Mouse (Mus musculus): Measurements from ENCODE around the gene Isoc2a. TPM values are rescaled to one million over a fixed set of nuclear protein-coding genes. Genes with fewer than 3 reads are reported as not detected.

The Isoc2a gene
- polyA plus RNA-seq, 1 experiment from 2014 or later = 0.58 TPM

DNA sequence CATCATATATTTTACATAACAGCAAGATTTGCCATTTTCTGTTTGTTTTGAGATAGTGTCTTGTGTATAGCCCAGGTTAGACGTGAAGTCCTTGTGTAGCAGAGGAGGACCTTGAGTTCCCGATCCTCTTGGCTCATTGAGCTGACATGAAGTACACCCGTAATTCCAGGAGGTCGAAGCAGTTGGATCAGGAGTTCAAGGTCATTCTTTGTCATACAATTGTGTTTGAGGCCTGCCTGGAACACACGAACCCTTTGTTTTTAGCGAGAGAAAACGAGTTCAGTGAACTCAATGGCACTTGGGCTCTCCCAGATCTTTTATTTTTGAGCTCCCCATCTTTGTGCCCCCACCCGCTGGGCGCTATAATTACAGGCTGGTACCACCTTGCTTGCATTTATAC, 25.5 kb downstream of the Isoc2a start:
- Histone ChIP-seq H3K4me1 (ENCODE audit: control insufficient read depth, insufficient read depth, low read length) (no peaks in the 10 kb centered on the region), H3K9me3 (ENCODE audit: control insufficient read depth, low read length) (no peaks in the 10 kb centered on the region), H3K27ac (ENCODE audit: low read depth, low read length) (no peak overlapping the region), H3K4me2 (ENCODE audit: low read depth, low read length) (no peak overlapping the region), H3K9ac (replicated peaks; ENCODE audit: low read depth, low read length) (no peak overlapping the region), H3K4me3 (ENCODE audit: low read depth, low read length) (no peak overlapping the region), H3K36me3 (ENCODE audit: control insufficient read depth, insufficient read depth, low read length) (no peaks in the 10 kb centered on the region), H3K27me3 (ENCODE audit: control insufficient read depth, insufficient read depth, low read length) (no peaks in the 10 kb centered on the region)
- ATAC-seq (ENCODE audit: low read depth) = no peak
- 80% methylated on average over 9 of the region's 9 CpGs for WGBS

GRCm38 (mm10) chr7:4906466-4906950, 29.6 kb downstream of the Isoc2a start, which contains the start of gene Gm36210:
Gene Gm36210, minus strand, starts transcription at chr7:4906516.
- Histone ChIP-seq H3K27me3 (ENCODE audit: control insufficient read depth, insufficient read depth, low read length) (no peaks in the 10 kb centered on the region), H3K4me3 (ENCODE audit: low read depth, low read length) (no peak within 1 kb of the TSS), H3K4me2 (ENCODE audit: low read depth, low read length) (no peak within 1 kb of the TSS), H3K4me1 (ENCODE audit: control insufficient read depth, insufficient read depth, low read length) (no peaks in the 10 kb centered on the region), H3K9ac (replicated peaks; ENCODE audit: low read depth, low read length) (no peak within 1 kb of the TSS), H3K36me3 (ENCODE audit: control insufficient read depth, insufficient read depth, low read length) (no peaks in the 10 kb centered on the region), H3K27ac (ENCODE audit: low read depth, low read length) (no peak within 1 kb of the TSS), H3K9me3 (ENCODE audit: control insufficient read depth, low read length) (no peaks in the 10 kb centered on the region)
- ATAC-seq (ENCODE audit: low read depth) = no peak
- 27% methylated on average over 9 of the region's 10 CpGs for WGBS

DNA sequence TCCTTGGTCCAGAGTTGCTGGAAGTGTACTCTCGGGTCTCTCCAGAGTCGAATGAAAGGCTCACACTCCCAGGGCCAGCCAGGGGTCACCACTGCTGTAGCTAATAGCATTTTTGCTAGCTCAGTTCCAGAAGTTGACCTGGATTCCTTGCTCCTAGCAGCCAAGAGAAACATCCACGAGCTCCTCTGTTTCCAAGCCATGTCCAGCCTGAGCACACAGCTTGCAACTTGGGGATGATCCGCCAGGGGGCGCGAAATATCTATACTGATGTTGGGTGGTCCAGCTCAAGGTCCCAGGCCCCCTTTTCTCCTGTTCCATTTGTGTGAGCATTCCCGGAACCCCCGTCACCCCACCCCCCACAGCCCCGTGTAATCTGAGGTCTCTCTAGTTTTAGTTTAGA, 34.6 kb downstream of the Isoc2a start:
- Histone ChIP-seq H3K4me2 (ENCODE audit: low read depth, low read length) (no peak overlapping the region), H3K4me3 (ENCODE audit: low read depth, low read length) (no peak overlapping the region)

GRCm38 (mm10) chr7:4912248-4912647, 35.3 kb downstream of the Isoc2a start:
- Histone ChIP-seq H3K4me2 (ENCODE audit: low read depth, low read length) (no peak overlapping the region), H3K4me3 (ENCODE audit: low read depth, low read length) (no peak overlapping the region), H3K9ac (replicated peaks; ENCODE audit: low read depth, low read length) (no peak overlapping the region), H3K27ac (ENCODE audit: low read depth, low read length) (no peak overlapping the region), H3K36me3 (ENCODE audit: control insufficient read depth, insufficient read depth, low read length) (no peaks in the 10 kb centered on the region), H3K9me3 (ENCODE audit: control insufficient read depth, low read length) (no peaks in the 10 kb centered on the region), H3K4me1 (ENCODE audit: control insufficient read depth, insufficient read depth, low read length) (peaks cover 12% of the 10 kb centered on the region), H3K27me3 (ENCODE audit: control insufficient read depth, insufficient read depth, low read length) (no peaks in the 10 kb centered on the region)
- 64% methylated on average over 5 of the region's 5 CpGs for WGBS
- no peak for ATAC-seq (ENCODE audit: low read depth)

More for the DNA sequence above, 34.6 kb downstream of the Isoc2a start:
- no peak for ATAC-seq (ENCODE audit: low read depth)
- no peak overlapping the region for H3K27ac ChIP-seq (ENCODE audit: low read depth, low read length)
- H3K9me3 ChIP-seq (ENCODE audit: control insufficient read depth, low read length) = no peaks in the 10 kb centered on the region
- H3K36me3 ChIP-seq (ENCODE audit: control insufficient read depth, insufficient read depth, low read length) = no peaks in the 10 kb centered on the region
- H3K9ac ChIP-seq (replicated peaks; ENCODE audit: low read depth, low read length) = no peak overlapping the region
- peaks cover 6% of the 10 kb centered on the region for H3K4me1 ChIP-seq (ENCODE audit: control insufficient read depth, insufficient read depth, low read length)
- H3K27me3 ChIP-seq (ENCODE audit: control insufficient read depth, insufficient read depth, low read length) = no peaks in the 10 kb centered on the region
- 47% methylated on average over 9 of the region's 9 CpGs for WGBS

DNA sequence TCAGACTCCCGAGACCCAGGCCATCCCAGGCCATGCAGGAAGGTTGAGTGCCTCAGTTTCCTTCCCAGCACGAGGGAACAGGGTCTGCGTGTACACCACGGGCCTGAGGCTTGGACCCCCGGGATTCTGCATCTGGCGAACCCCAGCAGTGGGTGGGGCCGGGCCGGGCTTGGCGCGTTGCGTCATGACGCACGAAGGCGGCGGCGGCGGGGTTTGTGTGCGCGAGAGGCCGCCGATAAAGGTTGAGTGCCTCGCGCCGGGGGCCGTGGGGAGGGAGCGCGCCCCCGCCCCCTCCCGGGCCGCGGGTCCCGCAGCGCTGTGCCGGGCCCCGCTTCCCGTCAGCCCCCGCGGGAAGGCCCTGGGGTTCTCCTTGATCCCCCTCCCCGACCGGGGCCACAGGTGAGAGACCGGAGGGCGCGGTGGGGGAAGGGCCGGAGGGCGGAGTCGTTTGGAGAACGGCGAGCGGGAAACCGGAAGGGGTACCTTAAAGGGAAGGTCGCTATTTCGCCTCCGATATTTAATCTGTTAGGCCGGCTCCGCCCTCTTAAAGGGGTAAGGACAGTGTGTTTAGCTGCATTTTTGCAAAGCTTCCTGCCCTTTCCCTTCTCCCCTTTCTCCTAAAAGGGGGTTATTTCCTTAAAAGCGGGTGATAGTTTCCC, 38.2 kb downstream of the Isoc2a start, which contains the start of gene Zfp628:
Gene Zfp628, plus strand, starts transcription at position 211 of the 659 bp plus-strand sequence.
- Histone ChIP-seq H3K9me3 (ENCODE audit: control insufficient read depth, low read length) (no peaks in the 10 kb centered on the region), H3K4me3 (ENCODE audit: low read depth, low read length) (peak within 1 kb of the TSS; percentile 69), H3K36me3 (ENCODE audit: control insufficient read depth, insufficient read depth, low read length) (peaks cover 13% of the 10 kb centered on the region), H3K4me1 (ENCODE audit: control insufficient read depth, insufficient read depth, low read length) (peaks cover 12% of the 10 kb centered on the region), H3K4me2 (ENCODE audit: low read depth, low read length) (peak within 1 kb of the TSS; percentile 86), H3K27ac (ENCODE audit: low read depth, low read length) (peak within 1 kb of the TSS; percentile 99), H3K27me3 (ENCODE audit: control insufficient read depth, insufficient read depth, low read length) (no peaks in the 10 kb centered on the region), H3K9ac (replicated peaks; ENCODE audit: low read depth, low read length) (peak within 1 kb of the TSS; percentile 87)
- peak; percentile 88 for ATAC-seq (ENCODE audit: low read depth)
- WGBS = under 1% methylated on average over 44 of the region's 56 CpGs

DNA sequence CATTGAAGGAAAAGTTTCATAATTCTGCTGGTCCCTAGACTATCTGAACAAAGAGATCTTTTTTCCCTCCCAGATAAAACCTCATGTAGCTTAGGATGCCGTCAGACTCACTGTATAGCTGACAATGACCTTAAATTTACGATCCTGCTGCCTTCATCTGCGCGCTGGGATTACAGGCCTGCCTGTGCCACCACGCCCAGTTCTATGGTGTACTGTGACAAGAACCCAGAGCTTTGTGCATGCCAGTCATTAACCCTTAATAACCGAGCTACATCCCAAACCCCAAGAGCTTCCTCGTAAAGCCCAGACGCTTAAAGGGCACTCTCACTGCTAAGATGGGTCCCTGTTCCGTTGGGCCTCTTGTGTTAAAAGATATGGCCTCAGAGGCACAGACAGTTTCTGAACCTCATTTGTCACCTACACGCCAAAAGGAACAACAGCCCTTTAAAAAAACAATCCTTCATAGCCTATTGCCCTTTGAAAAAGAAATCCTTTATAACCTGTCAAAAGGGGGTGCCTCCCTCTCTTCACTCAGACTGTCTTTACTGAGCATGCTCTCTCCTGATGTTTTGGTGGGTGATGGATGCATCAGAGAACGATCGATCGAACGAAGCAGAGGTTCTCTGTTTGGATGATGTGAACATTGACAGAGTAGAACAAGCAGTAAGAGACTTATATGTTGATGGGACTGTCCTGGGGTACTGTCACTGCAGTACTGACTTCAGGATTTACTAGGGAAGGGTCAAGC, 38.9 kb downstream of the Isoc2a start:
- Histone ChIP-seq H3K9me3 (ENCODE audit: control insufficient read depth, low read length) (no peaks in the 10 kb centered on the region), H3K27me3 (ENCODE audit: control insufficient read depth, insufficient read depth, low read length) (no peaks in the 10 kb centered on the region), H3K27ac (ENCODE audit: low read depth, low read length) (peak overlapping the region; percentile 99), H3K4me1 (ENCODE audit: control insufficient read depth, insufficient read depth, low read length) (peaks cover 12% of the 10 kb centered on the region), H3K4me3 (ENCODE audit: low read depth, low read length) (peak overlapping the region; percentile 69), H3K4me2 (ENCODE audit: low read depth, low read length) (peak overlapping the region; percentile 86), H3K36me3 (ENCODE audit: control insufficient read depth, insufficient read depth, low read length) (peaks cover 20% of the 10 kb centered on the region), H3K9ac (replicated peaks; ENCODE audit: low read depth, low read length) (peak overlapping the region; percentile 87)
- ATAC-seq (ENCODE audit: low read depth) = peak; percentile 75
- 6% methylated on average over 14 of the region's 14 CpGs for WGBS

- Histone ChIP-seq H3K9ac (replicated peaks; ENCODE audit: low read depth, low read length) (0 out of 2 replicates have a peak overlapping the region, but pooled peaks have one; percentile 87), H3K4me3 (ENCODE audit: low read depth, low read length) (no peak overlapping the region), H3K36me3 (ENCODE audit: control insufficient read depth, insufficient read depth, low read length) (peaks cover 21% of the 10 kb centered on the region), H3K27me3 (ENCODE audit: control insufficient read depth, insufficient read depth, low read length) (no peaks in the 10 kb centered on the region), H3K27ac (ENCODE audit: low read depth, low read length) (no peak overlapping the region), H3K9me3 (ENCODE audit: control insufficient read depth, low read length) (no peaks in the 10 kb centered on the region), H3K4me1 (ENCODE audit: control insufficient read depth, insufficient read depth, low read length) (peaks cover 21% of the 10 kb centered on the region), H3K4me2 (ENCODE audit: low read depth, low read length) (no peak overlapping the region)
- 97% methylated on average over 2 of the region's 2 CpGs for WGBS
- ATAC-seq (ENCODE audit: low read depth) = no peak
Measured at GRCm38 (mm10) chr7:4917494-4917893, 40.5 kb downstream of the Isoc2a start.

DNA sequence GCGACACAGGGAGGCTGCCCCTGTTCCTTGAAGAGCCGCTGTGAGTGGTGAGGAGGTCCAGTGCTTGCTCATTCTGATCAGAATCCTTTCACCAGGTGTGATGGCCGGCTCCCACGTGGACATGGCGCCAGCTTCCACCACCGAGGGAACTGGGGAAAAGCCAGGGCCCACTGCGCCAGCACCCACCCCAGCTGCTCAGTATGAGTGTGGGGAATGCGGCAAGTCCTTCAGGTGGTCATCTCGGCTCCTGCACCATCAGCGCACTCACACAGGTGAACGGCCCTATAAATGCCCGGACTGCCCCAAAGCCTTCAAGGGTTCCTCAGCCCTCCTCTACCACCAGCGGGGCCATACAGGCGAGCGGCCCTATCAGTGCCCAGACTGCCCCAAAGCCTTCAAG, 41.7 kb downstream of the Isoc2a start:
- no peak overlapping the region for H3K4me2 ChIP-seq (ENCODE audit: low read depth, low read length)
- peaks cover 21% of the 10 kb centered on the region for H3K36me3 ChIP-seq (ENCODE audit: control insufficient read depth, insufficient read depth, low read length)
- no peaks in the 10 kb centered on the region for H3K27me3 ChIP-seq (ENCODE audit: control insufficient read depth, insufficient read depth, low read length)
- ATAC-seq (ENCODE audit: low read depth) = no peak
- H3K9me3 ChIP-seq (ENCODE audit: control insufficient read depth, low read length) = no peaks in the 10 kb centered on the region
- H3K9ac ChIP-seq (replicated peaks; ENCODE audit: low read depth, low read length) = no peak overlapping the region
- peaks cover 28% of the 10 kb centered on the region for H3K4me1 ChIP-seq (ENCODE audit: control insufficient read depth, insufficient read depth, low read length)
- H3K27ac ChIP-seq (ENCODE audit: low read depth, low read length) = no peak overlapping the region
- WGBS = 98% methylated on average over 15 of the region's 15 CpGs
- H3K4me3 ChIP-seq (ENCODE audit: low read depth, low read length) = no peak overlapping the region

DNA sequence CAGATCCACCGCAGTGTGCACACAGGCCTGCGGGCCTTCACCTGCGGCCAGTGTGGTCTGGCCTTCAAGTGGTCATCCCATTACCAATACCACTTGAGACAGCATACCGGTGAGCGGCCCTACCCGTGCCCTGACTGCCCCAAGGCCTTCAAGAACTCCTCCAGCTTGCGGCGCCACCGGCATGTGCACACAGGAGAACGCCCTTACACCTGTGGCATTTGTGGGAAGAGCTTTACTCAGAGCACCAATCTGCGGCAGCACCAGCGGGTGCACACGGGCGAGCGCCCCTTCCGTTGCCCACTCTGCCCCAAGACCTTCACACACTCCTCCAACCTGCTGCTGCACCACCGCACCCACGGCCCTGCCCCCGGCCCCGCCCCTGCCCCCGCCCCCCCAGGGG, 42.1 kb downstream of the Isoc2a start:
- 90% methylated on average over 18 of the region's 21 CpGs for WGBS
- no peak overlapping the region for H3K4me2 ChIP-seq (ENCODE audit: low read depth, low read length)
- no peak overlapping the region for H3K4me3 ChIP-seq (ENCODE audit: low read depth, low read length)
- no peaks in the 10 kb centered on the region for H3K9me3 ChIP-seq (ENCODE audit: control insufficient read depth, low read length)
- no peak for ATAC-seq (ENCODE audit: low read depth)
- H3K4me1 ChIP-seq (ENCODE audit: control insufficient read depth, insufficient read depth, low read length) = peaks cover 32% of the 10 kb centered on the region
- no peak overlapping the region for H3K9ac ChIP-seq (replicated peaks; ENCODE audit: low read depth, low read length)
- H3K27me3 ChIP-seq (ENCODE audit: control insufficient read depth, insufficient read depth, low read length) = no peaks in the 10 kb centered on the region
- H3K27ac ChIP-seq (ENCODE audit: low read depth, low read length) = no peak overlapping the region
- peaks cover 21% of the 10 kb centered on the region for H3K36me3 ChIP-seq (ENCODE audit: control insufficient read depth, insufficient read depth, low read length)
